ENCODE assay signal across 9 mouse cellular contexts in the genomic region with DNA sequence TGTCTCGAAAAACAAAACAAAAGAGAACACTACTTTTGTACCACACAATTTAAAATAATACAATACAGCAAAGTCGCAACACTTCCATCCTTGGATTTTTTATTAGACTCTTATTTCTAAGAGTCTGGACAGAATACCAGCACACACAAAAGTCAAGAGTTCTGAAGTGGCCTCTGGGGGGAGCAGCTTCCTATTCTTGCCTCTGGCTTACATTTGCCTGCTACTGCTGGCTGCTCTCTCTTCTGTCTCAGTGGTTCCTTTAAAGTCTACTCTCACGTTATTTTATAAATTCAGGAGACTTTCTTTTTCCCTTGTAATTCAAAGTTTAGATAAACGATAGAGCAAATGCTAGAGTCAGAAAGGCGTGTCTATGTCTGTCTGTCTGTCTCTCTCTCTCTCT.
DNase-seq lines count a peak whose midpoint lies in the region; ATAC-seq lines count a peak whose summit lies in the region.
"Had no signal": no experiment of that assay in that cellular context is flagged by ENCODE, and none has a peak within 500 bp of the region (broad histone marks: within the 10 kb centered on the region; RNA-seq: fewer than 3 reads in every experiment).

No protein-coding gene starts in this region.

- DNase-seq in adrenal gland, postnatal 14 days = peak; percentile 37
- no peak for DNase-seq in adrenal gland, postnatal 10 days
- DNase-seq in intestine, embryonic 14.5 days (ENCODE audit: low spot score) = no peak
- peak; percentile 29 for DNase-seq in Muller cell, postnatal 12 days (ENCODE audit: inconsistent ontology term)
- no peak for DNase-seq in spleen, adult 18-20 months
- DNase-seq in ovary, postnatal 14 days (ENCODE audit: low spot score) = no peak

- no peak overlapping the region for H3K9ac ChIP-seq in intestine, embryonic 14.5 days (ENCODE audit: low read length)
- H3K9ac ChIP-seq in intestine, embryonic 16.5 days (ENCODE audit: low read depth, low read length) = no peak overlapping the region
- no peak overlapping the region for H3K9ac ChIP-seq in lung, embryonic 16.5 days (ENCODE audit: low read length)
- H3K9ac ChIP-seq: embryonic facial prominence, embryonic 13.5 days had no signal

- WGBS in intestine, embryonic 14.5 days = 66% methylated on average over 5 of the region's 5 CpGs
- WGBS in intestine, embryonic 16.5 days = 64% methylated on average over 5 of the region's 5 CpGs
- 50% methylated on average over 5 of the region's 5 CpGs for WGBS in lung, embryonic 16.5 days

- no peak for ATAC-seq in intestine, embryonic 14.5 days (replicated peaks; ENCODE audit: low FRiP score, low TSS enrichment, low read depth)
- ATAC-seq in intestine, embryonic 16.5 days = no peak
- ATAC-seq in lung, embryonic 16.5 days (ENCODE audit: low read depth) = 0 out of 2 replicates have a peak, but pooled peaks have one; percentile 35

- no peaks in the 10 kb centered on the region for H3K9me3 ChIP-seq in intestine, embryonic 14.5 days (ENCODE audit: control insufficient read depth, low read length)
- no peaks in the 10 kb centered on the region for H3K9me3 ChIP-seq in intestine, embryonic 16.5 days (ENCODE audit: control insufficient read depth, low read length)
- no peaks in the 10 kb centered on the region for H3K9me3 ChIP-seq in lung, embryonic 16.5 days (ENCODE audit: control insufficient read depth, low read length)
- H3K9me3 ChIP-seq: embryonic facial prominence, embryonic 13.5 days had no signal

- H3K4me2 ChIP-seq in intestine, embryonic 14.5 days (ENCODE audit: low read length) = peak overlapping the region; percentile 18; the same call in 1 of the 2 replicates
- no peak overlapping the region for H3K4me2 ChIP-seq in intestine, embryonic 16.5 days (ENCODE audit: low read depth, low read length)
- peak overlapping the region; percentile 18; the same call in 1 of the 2 replicates for H3K4me2 ChIP-seq in lung, embryonic 16.5 days (ENCODE audit: low read depth, low read length)
- H3K4me2 ChIP-seq: embryonic facial prominence, embryonic 13.5 days had no signal

- no peak overlapping the region for H3K4me3 ChIP-seq in intestine, embryonic 14.5 days (ENCODE audit: low read depth, low read length)
- no peak overlapping the region for H3K4me3 ChIP-seq in intestine, embryonic 16.5 days (ENCODE audit: low read length)
- no peak overlapping the region for H3K4me3 ChIP-seq in lung, embryonic 16.5 days (ENCODE audit: low read length)
- H3K4me3 ChIP-seq: embryonic facial prominence, embryonic 13.5 days had no signal

- H3K27me3 ChIP-seq in intestine, embryonic 14.5 days (replicated peaks; ENCODE audit: control insufficient read depth, insufficient read depth, low read length) = no peaks in the 10 kb centered on the region
- no peaks in the 10 kb centered on the region for H3K27me3 ChIP-seq in intestine, embryonic 16.5 days (replicated peaks; ENCODE audit: control insufficient read depth, insufficient read depth, low read length)
- H3K27me3 ChIP-seq in lung, embryonic 16.5 days (ENCODE audit: control insufficient read depth, insufficient read depth, low read depth, low read length) = no peaks in the 10 kb centered on the region
- H3K27me3 ChIP-seq: embryonic facial prominence, embryonic 13.5 days had no signal

- H3K27ac ChIP-seq in intestine, embryonic 14.5 days (ENCODE audit: low read depth) = peak overlapping the region; percentile 33; the same call in 1 of the 2 replicates
- H3K27ac ChIP-seq in intestine, embryonic 16.5 days (ENCODE audit: low read length) = no peak overlapping the region
- peak overlapping the region; percentile 83 for H3K27ac ChIP-seq in lung, embryonic 16.5 days (ENCODE audit: low read length)

- peaks cover 9% of the 10 kb centered on the region for H3K4me1 ChIP-seq in intestine, embryonic 14.5 days (replicated peaks; ENCODE audit: control insufficient read depth, insufficient read depth, low read length)
- H3K4me1 ChIP-seq in intestine, embryonic 16.5 days (ENCODE audit: control insufficient read depth, insufficient read depth, low read length) = peaks cover 4% of the 10 kb centered on the region; the same call in 1 of the 2 replicates
- peaks cover 21% of the 10 kb centered on the region for H3K4me1 ChIP-seq in lung, embryonic 16.5 days (replicated peaks; ENCODE audit: control insufficient read depth, insufficient read depth, low read length)

- no peaks in the 10 kb centered on the region for H3K36me3 ChIP-seq in intestine, embryonic 14.5 days (ENCODE audit: control insufficient read depth, insufficient read depth, low read length)
- H3K36me3 ChIP-seq in intestine, embryonic 16.5 days (ENCODE audit: control insufficient read depth, insufficient read depth, low read length) = no peaks in the 10 kb centered on the region
- H3K36me3 ChIP-seq in lung, embryonic 16.5 days (ENCODE audit: control insufficient read depth, insufficient read depth, low read length) = no peaks in the 10 kb centered on the region
- H3K36me3 ChIP-seq: embryonic facial prominence, embryonic 13.5 days had no signal

Comparison
In these comparisons a context has a peak if more than half of its experiments do, and no peak if none do; other contexts are left out.
1. DNase-seq: peak in adrenal gland, postnatal 14 days (single experiment) and Muller cell, postnatal 12 days (single experiment); none in adrenal gland, postnatal 10 days (single experiment), intestine, embryonic 14.5 days (single experiment), spleen, adult 18-20 months (0 of 2) and ovary, postnatal 14 days (single experiment).